Mouse (Mus musculus): Measurements from ENCODE around the gene Olfr1197.

Olfr1197 gene

GRCm38 (mm10) chr2:88732266-88732665 lies at the start of gene Olfr1197:
Olfr1197 (minus strand) TSS chr2:88732366.
- no peak for DNase-seq

- DNase-seq, result no peak
These were observed 38.2 kb upstream of the Olfr1197 start, which contains the start of gene Olfr1200 for GRCm38 (mm10) chr2:88770388-88770787. Olfr1200 (minus strand) TSS chr2:88770488.

GRCm38 (mm10) chr2:88760369-88760768 lies 28.2 kb upstream of the Olfr1197 start, which contains the start of gene Olfr1199:
Olfr1199 (minus strand) TSS chr2:88760469.
- no peak for DNase-seq

GRCm38 (mm10) chr2:88751270-88751669 lies 19.1 kb upstream of the Olfr1197 start, which contains the start of gene Olfr1198:
Olfr1198 (minus strand) TSS chr2:88751370.
- no peak for DNase-seq

- DNase-seq, result peak; percentile 55
These were observed 11.2 kb upstream of the Olfr1197 start for GRCm38 (mm10) chr2:88743379-88743778.

GRCm38 (mm10) chr2:88704497-88704896 lies 27.7 kb downstream of the Olfr1197 start, which contains the start of gene Olfr1196:
Olfr1196 (minus strand) TSS chr2:88704597.
- DNase-seq, result no peak

GRCm38 (mm10) chr2:88689087-88689486 lies 43.1 kb downstream of the Olfr1197 start, which contains the start of gene Olfr1195:
Olfr1195 (minus strand) TSS chr2:88689187.
- no peak for DNase-seq

Data from heart, adult 11 months (tissue).